Mouse (Mus musculus) cerebellum, postnatal 25 days (tissue): Measurements from ENCODE around the gene Kcmf1.
"Not testable (repeated sequence)": the region's sequence is repeated elsewhere in the genome, so short reads cannot be mapped to it uniquely, and the experiment has no call there.

Experiments
- DNase-seq, 2 experiments: peaks; one replicate each; pipeline ENCODE4 v3.0.0; 2021; ENCODE audit warnings: mixed read lengths in 2 of 2

Gene Kcmf1

DNA sequence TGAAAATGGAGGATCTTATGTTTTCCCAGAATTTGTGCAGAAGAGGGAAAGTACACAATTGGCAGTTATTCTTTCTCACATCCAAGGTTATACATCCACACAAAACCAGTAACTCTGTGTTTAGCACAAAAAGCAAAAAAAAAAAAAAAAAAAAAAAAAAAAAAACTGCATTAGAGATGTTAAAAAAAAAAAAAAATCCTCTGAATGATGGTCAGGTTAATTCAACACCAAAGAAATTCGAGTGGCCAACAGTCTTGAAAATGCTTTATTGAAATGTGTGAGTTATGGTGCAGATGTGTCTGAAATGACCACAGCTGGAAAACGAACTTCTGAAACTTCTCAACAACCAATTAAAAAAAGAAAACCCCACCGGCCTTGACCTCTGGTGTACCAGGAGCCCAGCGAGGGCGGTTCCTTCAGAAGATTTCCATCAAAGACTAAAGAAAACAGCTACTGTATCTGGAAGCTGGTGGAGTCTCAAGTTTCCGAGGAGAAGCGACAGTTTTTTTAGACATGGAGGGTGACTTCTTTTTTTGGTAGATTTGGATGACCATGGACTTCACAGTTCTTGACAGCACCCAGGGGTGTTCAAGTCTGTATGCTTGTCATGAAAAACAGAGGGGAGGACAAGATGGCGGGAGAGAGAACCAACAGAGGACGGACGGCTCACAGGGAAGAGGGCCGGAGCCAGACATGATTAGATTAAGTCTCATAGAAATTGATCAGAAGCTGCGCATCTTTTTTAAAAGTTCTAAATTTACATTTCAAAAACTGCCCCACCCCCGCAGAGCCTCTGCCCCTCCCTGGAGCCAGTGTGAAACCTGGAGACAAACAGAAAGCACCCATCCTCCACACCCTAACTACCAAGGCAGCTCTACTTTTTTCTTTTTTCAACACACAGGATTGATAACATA is 58.7 kb downstream of the Kcmf1 start:
- DNase-seq = no peak

DNA sequence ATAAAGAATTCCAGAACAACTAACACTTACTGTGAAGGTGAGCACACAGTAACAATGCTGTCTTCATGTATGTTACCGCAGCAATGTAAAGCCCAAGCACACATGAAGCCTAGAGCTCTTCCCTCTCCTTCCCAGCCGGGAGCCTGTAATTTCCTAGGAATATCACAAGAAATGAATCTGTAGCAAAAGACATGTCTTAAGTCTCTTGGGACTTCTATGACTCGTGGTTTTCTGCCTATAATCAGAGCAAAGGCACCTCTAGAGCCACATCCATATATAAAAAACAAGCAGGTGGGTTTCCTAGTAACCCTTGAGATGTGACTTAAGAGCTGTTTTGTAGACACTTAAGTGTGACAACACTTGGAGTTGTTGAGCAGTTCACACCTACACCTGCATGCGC is 62.0 kb downstream of the Kcmf1 start:
- DNase-seq = no peak

DNA sequence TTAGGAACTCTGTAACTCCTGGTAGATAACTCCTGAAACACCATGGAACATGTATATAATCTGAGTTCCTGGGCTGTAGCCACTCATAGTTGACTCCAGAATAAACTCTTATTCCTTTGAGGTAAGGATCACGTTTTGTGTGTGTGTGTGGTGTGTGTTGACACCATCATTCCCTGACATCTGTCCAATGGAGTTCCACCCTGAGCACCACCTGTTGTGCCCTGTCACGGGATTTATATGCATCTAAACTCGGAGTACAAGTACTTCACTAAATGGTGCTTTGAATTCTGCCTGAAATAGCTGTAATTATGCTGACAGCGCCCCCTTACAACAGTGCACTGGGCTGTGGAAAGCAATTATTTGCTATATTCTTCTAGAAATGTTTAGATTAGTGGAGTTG is 65.3 kb downstream of the Kcmf1 start:
- no peak for DNase-seq

DNA sequence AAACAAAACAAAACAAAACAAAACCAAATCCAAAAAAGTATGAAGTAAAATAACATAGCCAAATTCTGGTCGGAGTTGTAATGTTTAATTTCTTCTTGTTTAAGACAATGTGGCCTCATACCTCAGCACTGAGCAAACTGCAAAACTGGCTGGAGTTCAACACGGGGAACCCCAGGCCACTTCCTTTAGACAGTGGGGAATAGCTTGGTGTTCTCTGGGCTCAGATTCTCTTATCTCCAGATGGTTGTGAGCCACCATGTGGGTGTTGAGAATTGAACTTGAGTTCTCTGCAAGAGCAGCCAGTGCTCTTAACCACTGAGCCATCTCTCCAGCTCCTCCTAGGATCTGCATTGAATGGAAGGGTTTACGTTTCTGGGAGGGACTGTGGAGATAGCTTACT is 67.9 kb downstream of the Kcmf1 start:
- DNase-seq = no peak

DNA sequence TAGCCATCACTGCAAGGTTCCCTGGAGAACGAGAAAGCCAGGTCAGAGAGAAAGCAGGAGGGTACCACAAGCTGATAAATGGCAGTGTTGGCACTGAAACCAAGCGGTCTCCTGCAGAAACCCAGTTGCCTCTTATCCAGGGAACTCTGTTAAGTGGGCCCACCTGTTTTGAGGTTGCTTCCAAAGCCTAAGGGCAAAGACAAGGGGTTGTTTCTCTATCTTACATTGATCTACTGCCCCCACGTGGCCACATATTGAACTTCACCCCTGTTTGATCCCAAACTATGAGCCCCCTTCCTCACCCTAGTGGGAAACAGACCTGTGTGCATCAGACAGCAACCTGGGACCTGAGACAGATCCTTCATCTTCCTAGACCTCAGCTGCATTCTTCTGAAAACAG is 68.5 kb downstream of the Kcmf1 start:
- peak; percentile 47 to 69 for DNase-seq

DNA sequence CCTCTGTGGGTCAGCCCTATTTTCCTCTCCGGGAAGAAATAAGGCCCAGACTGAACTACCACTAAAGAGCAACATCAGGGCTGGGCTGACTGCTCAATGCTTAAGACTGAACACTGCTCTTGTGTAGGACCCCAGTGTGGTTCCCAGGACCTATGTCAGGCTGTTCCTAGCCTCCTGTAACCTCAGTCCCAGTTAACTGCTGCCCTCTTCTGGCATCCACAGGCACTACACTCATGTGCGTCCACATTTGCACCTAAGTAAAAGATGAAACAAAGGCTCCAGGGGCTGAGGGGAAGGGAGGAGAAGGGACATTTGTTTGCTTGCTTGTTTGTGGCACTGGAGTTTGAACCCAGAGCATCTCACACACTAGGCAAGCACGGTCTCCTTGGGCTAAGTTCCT is 70.9 kb downstream of the Kcmf1 start:
- DNase-seq = no peak

DNA sequence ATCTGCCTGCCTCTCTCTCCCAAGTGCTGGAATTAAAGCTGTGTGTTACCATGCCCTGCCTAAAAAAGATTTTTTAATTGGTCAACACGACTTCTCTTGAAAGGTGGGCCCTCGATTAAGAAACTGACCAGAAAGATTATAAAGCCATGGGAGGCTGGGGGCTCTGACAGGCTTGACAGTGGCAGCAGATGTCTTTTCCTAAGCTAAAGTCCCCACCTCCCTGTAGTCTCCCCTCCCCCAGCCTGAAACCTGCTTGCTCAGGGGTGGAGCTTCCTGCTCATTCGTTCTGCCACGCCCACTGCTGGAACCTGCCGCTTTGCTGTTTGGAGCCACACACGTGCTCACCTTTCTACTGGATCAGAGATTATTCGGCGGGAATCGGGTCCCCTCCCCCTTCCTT is 71.7 kb downstream of the Kcmf1 start:
- DNase-seq = not testable (repeated sequence)

DNA sequence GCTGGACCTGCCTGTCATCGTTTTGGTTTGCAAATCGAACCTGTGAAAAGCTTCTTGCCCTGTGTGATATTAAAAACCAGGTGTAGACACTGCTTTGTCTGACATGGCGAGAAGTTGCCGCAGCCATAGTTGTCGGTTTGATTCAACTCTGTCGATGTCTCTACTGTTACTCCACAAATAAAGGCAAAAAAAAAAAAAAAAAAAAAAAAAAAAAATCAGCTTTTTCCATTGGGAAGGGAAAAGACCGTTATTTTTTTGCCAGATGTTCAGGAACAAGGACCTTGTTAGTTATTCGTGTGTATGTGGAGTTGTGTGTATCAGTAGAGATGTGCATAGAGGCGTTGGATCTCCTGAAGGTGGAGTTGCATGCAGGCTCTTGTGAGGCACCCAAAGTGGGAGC is 74.0 kb downstream of the Kcmf1 start:
- DNase-seq = no peak

DNA sequence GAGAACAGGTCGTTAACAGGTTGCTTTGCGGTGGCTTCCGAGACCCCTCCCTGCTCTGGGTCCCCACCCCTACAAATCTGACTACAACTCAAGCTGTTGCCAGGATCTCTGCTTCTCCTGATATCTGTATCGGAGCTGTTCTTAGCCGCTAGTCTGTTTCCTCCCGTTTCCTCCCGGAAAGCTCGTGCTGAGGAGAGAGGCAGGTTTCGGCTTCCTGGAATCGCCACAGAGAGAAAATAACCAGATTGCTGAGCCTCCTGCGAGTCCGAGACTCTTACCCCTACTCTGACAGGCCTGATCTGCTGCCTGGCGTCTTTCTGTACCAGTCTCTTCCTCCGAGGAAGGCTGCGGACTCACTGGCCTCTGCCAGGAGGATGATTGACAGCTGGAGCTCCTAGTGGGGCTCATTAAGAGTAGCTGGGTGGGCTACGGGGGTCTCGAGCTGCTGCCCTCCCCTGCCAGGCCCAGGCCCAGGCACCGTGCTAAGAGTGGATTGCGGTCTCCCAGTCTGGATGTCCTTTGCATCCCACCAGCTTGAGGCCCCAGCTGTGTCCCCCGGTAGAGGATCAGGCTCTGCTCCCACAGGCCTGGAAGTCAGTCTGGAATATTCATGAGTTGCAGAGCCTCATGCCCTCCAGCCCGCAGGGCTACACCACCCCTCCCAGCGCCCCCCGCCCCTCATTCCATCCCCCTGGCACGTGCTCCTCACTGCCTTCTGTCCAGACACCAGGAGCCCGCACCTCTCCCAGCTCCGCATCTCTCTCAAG is 74.6 kb downstream of the Kcmf1 start:
- DNase-seq = peak; percentile 22 to 26

DNA sequence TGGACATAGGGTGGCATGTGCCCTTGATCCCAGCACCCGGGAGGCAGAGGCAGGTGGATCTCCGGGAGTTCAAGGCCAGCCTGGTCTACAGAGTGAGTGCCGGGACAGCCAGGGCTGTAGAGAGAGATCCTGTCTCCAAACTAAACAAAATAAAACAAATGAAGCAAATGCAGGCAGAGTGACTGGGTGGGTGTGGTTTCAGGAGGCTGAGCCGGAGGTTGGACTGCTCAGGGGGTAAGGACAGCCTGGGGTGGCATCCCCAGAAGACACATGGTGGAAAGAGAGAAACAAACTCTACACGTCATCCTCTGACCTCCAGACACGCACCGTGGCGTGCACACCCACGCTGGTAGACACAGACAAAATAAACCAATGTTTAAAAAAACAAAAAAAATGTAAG is 86.3 kb downstream of the Kcmf1 start:
- no peak for DNase-seq

DNA sequence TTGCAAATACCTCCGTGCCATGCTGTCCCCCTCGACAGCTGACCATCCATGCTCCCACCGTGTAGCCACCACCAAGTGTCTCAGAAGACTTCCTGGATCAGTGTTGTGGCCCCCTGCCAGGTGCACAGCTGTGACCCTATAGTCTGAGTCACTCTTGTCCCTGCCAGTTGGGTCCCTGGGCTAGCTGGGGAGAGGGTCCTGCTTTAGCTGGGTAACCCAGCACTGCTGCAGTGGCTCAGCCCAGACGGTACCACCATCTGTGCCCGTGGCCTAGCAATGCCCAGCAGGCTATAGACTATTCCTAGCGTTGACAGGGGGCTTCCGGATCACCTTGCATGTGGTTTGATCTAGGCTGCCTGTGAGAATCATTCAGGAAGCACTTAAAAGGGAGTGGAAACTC is 89.5 kb downstream of the Kcmf1 start:
- DNase-seq = peak in 1 of 2 experiments; percentile 15

DNA sequence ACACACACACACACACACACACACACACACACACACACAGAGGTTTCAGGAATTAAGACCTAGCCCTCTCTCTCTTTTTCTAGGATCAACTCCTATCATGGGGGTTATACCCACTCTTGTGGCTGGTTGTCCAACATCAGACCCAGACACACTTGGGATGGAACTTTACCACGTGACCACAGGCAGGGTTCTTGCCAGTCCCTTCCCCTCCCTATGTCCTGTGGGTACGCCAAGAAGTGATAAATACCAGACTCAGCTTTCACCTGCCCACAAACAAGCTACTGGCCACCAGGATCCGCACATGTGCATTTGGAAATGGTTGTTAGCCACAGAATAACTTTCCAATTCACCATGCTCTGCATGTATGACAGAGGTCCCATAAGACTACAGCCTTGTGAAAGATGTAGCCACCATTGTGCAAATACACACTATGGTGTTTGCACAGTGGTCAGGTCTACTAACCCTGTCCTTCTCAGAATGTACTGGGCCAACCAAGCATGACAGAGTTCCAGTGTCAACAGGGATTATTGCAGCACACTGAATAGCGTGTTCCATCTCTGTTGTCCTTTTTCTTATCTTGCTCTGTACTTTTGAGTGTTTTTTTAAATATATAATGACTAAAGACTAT is 90.1 kb downstream of the Kcmf1 start:
- DNase-seq = no peak

DNA sequence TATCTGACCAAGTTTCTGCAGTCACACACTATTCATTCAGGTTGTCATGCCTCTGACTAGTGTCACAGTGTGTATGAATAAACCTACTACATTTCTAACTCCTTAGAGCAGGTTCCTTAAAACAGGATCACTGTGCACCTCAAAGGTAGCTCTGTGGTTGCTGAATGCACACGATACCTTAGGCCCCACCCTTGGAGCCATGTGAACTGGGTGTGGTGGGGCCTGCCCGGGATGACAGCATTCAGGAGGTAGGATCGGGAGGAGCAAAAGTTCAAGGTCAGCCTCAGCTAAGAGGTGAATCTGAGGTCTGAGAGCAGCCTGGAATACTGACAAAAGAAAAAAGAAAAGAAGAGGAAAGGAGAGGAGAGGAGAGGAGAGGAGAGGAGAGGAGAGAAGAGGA is 91.4 kb downstream of the Kcmf1 start:
- no peak for DNase-seq

DNA sequence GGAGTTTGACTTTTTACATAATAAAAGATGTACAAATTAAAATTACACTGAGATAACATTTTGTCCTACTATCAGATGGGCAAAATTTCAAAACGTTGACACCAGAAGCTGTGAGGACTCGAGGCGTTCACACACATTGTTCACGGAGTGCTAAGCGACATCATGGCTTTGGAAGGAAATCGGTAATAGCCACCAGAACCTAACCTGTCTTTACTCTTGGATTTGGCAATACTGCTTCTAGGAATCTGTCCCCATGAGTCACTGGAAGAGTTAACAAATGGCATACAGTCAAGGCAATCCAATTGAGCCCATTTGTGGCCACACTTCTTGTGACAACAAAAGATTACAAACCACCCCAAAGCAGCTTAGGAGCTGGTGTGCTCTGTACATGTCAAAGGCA is 96.1 kb downstream of the Kcmf1 start:
- DNase-seq = no peak

DNA sequence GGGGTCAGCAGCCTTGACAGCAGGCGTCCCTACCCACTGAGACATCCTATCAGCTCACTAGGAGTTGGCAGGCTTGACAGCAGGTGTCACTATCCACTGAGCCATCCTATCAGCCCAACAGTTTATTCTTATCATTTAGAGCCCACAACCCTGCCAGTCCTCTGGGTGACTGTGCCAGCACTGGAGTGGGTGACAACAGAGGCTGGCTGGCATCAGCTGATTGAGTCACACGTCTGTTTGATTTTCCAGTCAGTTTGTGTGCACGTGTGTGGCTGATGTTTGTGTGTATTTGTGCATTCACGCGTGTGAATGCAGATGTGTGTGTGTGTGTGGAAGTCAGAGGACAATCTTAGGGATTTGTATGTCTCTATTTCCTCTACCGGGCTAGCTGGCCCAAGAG is 97.7 kb downstream of the Kcmf1 start:
- no peak for DNase-seq

DNA sequence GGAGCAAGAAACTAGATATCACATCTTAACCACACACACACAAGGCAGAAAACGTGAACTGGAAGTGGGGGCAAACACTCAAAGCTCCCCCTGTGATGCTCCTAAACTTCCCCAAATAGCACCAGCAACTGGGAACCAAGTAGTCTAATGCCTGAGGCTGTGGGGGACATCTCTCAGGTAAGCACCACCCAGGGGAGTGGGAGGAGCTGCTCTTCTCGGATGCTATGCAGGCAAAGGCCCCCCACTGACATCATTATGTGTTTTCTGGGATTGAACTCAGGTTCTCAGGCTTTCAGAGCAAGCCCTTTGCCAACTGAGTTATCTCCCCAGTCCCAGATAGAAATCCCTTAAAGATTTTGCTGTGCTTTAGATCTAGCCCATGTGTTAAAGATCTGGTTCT is 99.1 kb downstream of the Kcmf1 start:
- no peak for DNase-seq

DNA sequence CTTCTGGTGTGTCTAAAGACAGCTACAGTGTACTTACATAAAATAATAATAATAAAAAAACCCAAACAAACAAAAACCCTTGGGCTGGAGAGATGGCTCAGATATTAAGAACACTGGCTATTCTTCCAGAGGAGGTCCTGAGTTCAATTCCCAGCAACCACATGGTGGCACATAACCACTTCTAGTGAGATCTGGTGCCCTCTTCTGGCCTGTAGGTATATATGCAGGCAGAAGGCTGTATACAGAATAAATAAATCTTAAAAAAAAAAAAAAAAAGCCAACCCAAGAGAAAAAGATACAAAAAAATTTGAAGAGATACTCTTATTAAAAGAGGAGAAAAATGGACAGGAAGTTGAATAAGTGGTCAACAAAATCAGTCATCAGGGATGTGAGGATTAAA is 102.0 kb downstream of the Kcmf1 start:
- DNase-seq = no peak

DNA sequence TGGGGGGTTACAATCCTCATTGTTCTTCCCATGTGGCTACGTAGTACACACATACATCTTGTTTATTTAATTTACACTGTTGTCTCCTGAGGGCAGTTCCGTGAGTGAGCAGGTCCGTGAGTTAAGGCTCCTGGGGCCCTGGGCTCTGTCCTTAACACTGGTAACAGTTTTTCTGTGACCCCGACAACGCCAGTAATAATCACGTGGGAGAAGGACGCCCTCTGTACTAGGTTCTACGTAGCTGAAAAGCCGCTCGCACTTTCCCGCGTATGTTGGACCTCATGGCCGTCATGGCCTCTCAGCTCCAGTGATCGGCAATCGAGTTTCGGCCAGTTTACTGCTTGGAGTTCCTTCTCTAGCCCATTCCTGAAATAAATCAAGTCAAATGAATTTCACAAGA is 104.3 kb downstream of the Kcmf1 start:
- DNase-seq = no peak

DNA sequence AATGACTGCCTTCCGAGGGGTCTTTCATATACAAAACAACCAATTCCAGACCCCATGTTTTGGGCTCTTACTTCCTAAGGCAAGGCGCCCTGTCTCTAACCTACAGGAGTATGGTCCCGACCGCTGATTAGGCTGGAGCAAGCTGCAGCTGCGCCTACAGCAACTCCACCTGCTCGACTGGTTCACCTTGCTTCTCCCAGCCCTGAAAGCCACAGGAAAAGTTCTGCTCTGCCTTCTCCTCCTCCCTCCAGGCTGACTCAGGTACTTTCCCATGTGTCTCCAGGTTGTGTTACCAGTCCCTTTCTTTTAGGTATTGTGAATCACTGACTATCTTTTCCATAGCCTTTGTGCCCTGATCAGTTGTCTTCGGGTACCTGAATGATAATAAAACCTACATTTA is 104.9 kb downstream of the Kcmf1 start:
- DNase-seq = no peak

DNA sequence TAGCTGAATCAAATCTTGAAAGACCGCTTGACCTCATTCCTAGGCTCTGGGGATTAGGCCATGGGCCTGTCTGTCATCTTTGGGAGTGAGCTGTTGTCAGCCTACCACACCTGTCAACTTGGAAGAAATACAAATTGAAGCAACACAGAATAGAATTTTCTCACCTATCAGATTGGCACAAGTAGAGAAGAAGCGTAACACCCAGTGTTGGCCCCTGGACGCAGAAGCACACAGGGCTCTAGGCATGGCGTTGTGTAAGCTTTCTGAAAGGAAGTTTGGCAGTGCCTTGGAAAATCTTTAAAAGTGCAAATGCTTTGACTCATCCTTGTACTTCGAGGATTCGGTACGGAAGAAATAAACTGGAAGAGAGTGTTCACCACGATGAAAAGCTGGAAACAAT is 107.1 kb downstream of the Kcmf1 start:
- DNase-seq = no peak
